Mouse (Mus musculus) frontal cortex, adult 2 months (tissue): Measurements from ENCODE around the gene Gch1. TPM values are rescaled to one million over a fixed set of nuclear protein-coding genes. Genes with fewer than 3 reads are reported as not detected.

Source experiments
- DNase-seq, 2 experiments: peaks; one replicate each; pipeline ENCODE4 v3.0.0; 2022; ENCODE audit warnings: low spot score in 1 of 2; ENCODE audit errors: extremely low spot score in 1 of 2
- polyA plus RNA-seq: library from polyadenylated mRNA; depleted of rRNA; stranded (reverse); fragments of >200 nt; gene quantifications from 2 replicates; pipeline ENCODE4 v1.2.3, GENCODE M21; 2012; rRNA removed

Gch1 gene
- polyA plus RNA-seq, 1 experiment, result 1.8 TPM

GRCm38 (mm10) chr14:47104246-47105173 lies 84.7 kb downstream of the Gch1 start:
- no peak for DNase-seq

Other genes with a start within 250 kb of the Gch1 start
- 5.6 and 6.6 TPM in 2 replicates for gene Wdhd1, start 87.4 kb upstream of the Gch1 start, polyA plus RNA-seq
- gene Socs4, start 87.5 kb upstream of the Gch1 start, polyA plus RNA-seq, result 5.6 and 5.9 TPM in 2 replicates
- 28.1 and 29.9 TPM in 2 replicates for gene Mapk1ip1l, start 108.9 kb upstream of the Gch1 start, polyA plus RNA-seq
- 2.2 and 5.4 TPM in 2 replicates for gene Lgals3, start 178.3 kb upstream of the Gch1 start, polyA plus RNA-seq
- 0.61 and 0.76 TPM in 2 replicates for gene Dlgap5, start 229.0 kb upstream of the Gch1 start, polyA plus RNA-seq